Mouse (Mus musculus) thymus, adult 2 months (tissue): ENCODE results near the gene Ap1m2. TPM values are rescaled to one million over a fixed set of nuclear protein-coding genes. Genes with fewer than 3 reads are reported as not detected.
"Not testable (repeated sequence)": the region's sequence is repeated elsewhere in the genome, so short reads cannot be mapped to it uniquely, and the experiment has no call there.

Source experiments
- DNase-seq: peaks from one replicate; pipeline ENCODE4 v3.0.0; 2021
- H3K27ac ChIP-seq: fragments of 200-500 bp; 2 replicates; pipeline ENCODE4 v1.5.1; 2012; ENCODE audit warnings: low read length, control low read depth; ENCODE audit not compliant: control insufficient read depth, insufficient read depth
- H3K27me3 ChIP-seq: fragments of 200-500 bp; 2 replicates; pipeline ENCODE4 v1.6.1; 2012; ENCODE audit warnings: mild to moderate bottlenecking, low read length, moderate library complexity, mixed read lengths; ENCODE audit not compliant: control insufficient read depth, insufficient read depth
- H3K36me3 ChIP-seq: fragments of 200-500 bp; 2 replicates; pipeline ENCODE4 v1.6.1; 2012; ENCODE audit warnings: mild to moderate bottlenecking, low read length, moderate library complexity; ENCODE audit not compliant: control insufficient read depth, insufficient read depth
- H3K4me1 ChIP-seq: fragments of 200-500 bp; replicated peaks from 2 replicates; pipeline ENCODE4 v1.6.1; 2012; ENCODE audit warnings: low read length; ENCODE audit not compliant: control insufficient read depth, insufficient read depth
- H3K4me3 ChIP-seq: fragments of 200-500 bp; 2 replicates; pipeline ENCODE4 v1.5.1; 2012; ENCODE audit warnings: mild to moderate bottlenecking, low read length, control low read depth, moderate library complexity; ENCODE audit not compliant: control insufficient read depth, insufficient read depth
- CTCF ChIP-seq: fragments of 200-500 bp; IDR thresholded peaks from 2 replicates; pipeline ENCODE4 v1.5.1; 2012; ENCODE audit warnings: mild to moderate bottlenecking, control low read depth, low read length, moderate library complexity, borderline replicate concordance; ENCODE audit not compliant: control insufficient read depth, poor library complexity, insufficient read depth; ENCODE audit errors: extremely low read depth
- POLR2A ChIP-seq: fragments of 200-500 bp; IDR thresholded peaks from 2 replicates; pipeline ENCODE4 v1.6.1; 2012; ENCODE audit warnings: mild to moderate bottlenecking, low read length, control low read depth, moderate library complexity; ENCODE audit not compliant: control insufficient read depth, poor library complexity, insufficient read depth; ENCODE audit errors: extremely low read depth
- WGBS: fragments of 180-500 bp; shearing (Covaris S2); methylation state at CpG from one replicate; pipeline ENCODE4 v1.1.7; 2018; 5-methylcytosine and 5-hydroxymethylcytosine counted together
- polyA plus RNA-seq: library from polyadenylated mRNA; depleted of rRNA; stranded (reverse); fragments of >200 nt; gene quantifications from 2 replicates; pipeline ENCODE4 v1.2.3, GENCODE M21; 2012

Gene Ap1m2
- polyA plus RNA-seq, 1 experiment, result 11.1 TPM

- DNase-seq, result peak; percentile 72
These were observed 15.9 kb upstream of the Ap1m2 start for GRCm38 (mm10) chr9:21328041-21328440.

GRCm38 (mm10) chr9:21327569-21327968 lies 15.4 kb upstream of the Ap1m2 start:
- Histone ChIP-seq H3K4me1 (peaks cover 80% of the 10 kb centered on the region), H3K36me3 (no peaks in the 10 kb centered on the region), H3K27ac (peak overlapping the region; percentile 99), H3K27me3 (no peaks in the 10 kb centered on the region), H3K4me3 (no peak overlapping the region)
- TF ChIP-seq CTCF, result no peak
- WGBS, result 4% methylated on average over 3 of the region's 3 CpGs
- DNase-seq, result peak; percentile 44

More at GRCm38 (mm10) chr9:21328041-21328440, 15.9 kb upstream of the Ap1m2 start:
- TF ChIP-seq POLR2A (no peak), CTCF (no peak)
- Histone ChIP-seq H3K4me1 (peaks cover 82% of the 10 kb centered on the region), H3K27me3 (no peaks in the 10 kb centered on the region), H3K36me3 (no peaks in the 10 kb centered on the region), H3K4me3 (peak overlapping the region; percentile 27), H3K27ac (peak overlapping the region; percentile 100)
- 3% methylated on average over 3 of the region's 3 CpGs for WGBS

- Histone ChIP-seq H3K4me3 (no peak overlapping the region), H3K4me1 (peaks cover 54% of the 10 kb centered on the region), H3K27me3 (no peaks in the 10 kb centered on the region), H3K36me3 (no peaks in the 10 kb centered on the region), H3K27ac (no peak overlapping the region)
- WGBS, result 92% methylated on average over 11 of the region's 11 CpGs
- TF ChIP-seq CTCF, result no peak
- no peak for TF ChIP-seq POLR2A
- DNase-seq, result no peak
These were observed 12.1 kb upstream of the Ap1m2 start for GRCm38 (mm10) chr9:21324269-21324668.

GRCm38 (mm10) chr9:21322917-21323297 lies 10.8 kb upstream of the Ap1m2 start:
- 56% methylated on average over 8 of the region's 8 CpGs for WGBS
- H3K27ac ChIP-seq, result peak overlapping the region; percentile 97
- not testable (repeated sequence) for DNase-seq, H3K36me3 ChIP-seq, H3K27me3 ChIP-seq
- H3K4me1 ChIP-seq, result peaks cover 52% of the 10 kb centered on the region
- H3K4me3 ChIP-seq, result peak overlapping the region; percentile 16

GRCm38 (mm10) chr9:21322211-21322916 lies 10.2 kb upstream of the Ap1m2 start:
- WGBS, result 16% methylated on average over 19 of the region's 19 CpGs
- peak overlapping the region; percentile 75 for H3K4me3 ChIP-seq
- H3K27ac ChIP-seq, result peak overlapping the region; percentile 97
- DNase-seq, result peak; percentile 73
- TF ChIP-seq CTCF (no peak), POLR2A (no peak)
- no peaks in the 10 kb centered on the region for H3K27me3 ChIP-seq
- H3K36me3 ChIP-seq, result no peaks in the 10 kb centered on the region
- H3K4me1 ChIP-seq, result peaks cover 49% of the 10 kb centered on the region

GRCm38 (mm10) chr9:21321513-21321835 lies 9.3 kb upstream of the Ap1m2 start:
- TF ChIP-seq CTCF (no peak), POLR2A (0 out of 2 replicates have a peak, but pooled peaks have one; percentile 24)
- peak; percentile 80 for DNase-seq
- WGBS, result under 1% methylated on average over 6 of the region's 6 CpGs

More at GRCm38 (mm10) chr9:21321513-21321835, 9.3 kb upstream of the Ap1m2 start:
- H3K4me3 ChIP-seq, result peak overlapping the region; percentile 75
- peaks cover 48% of the 10 kb centered on the region for H3K4me1 ChIP-seq
- peak overlapping the region; percentile 97 for H3K27ac ChIP-seq
- H3K27me3 ChIP-seq, result no peaks in the 10 kb centered on the region
- no peaks in the 10 kb centered on the region for H3K36me3 ChIP-seq
